8 mouse cellular contexts compared by ENCODE assay signal in genomic region chr13:51920511-51921351, GRCm38 (mm10).
DNase-seq lines count a peak whose midpoint lies in the region; ATAC-seq lines count a peak whose summit lies in the region.

No protein-coding gene starts in this region.

- 2% methylated on average over 15 of the region's 15 CpGs for WGBS in embryonic facial prominence, embryonic 10.5 days
- WGBS in intestine, embryonic 15.5 days: 22% methylated on average over 15 of the region's 15 CpGs

- 0 out of 2 replicates have a peak overlapping the region, but pooled peaks have one; percentile 6 for H3K4me2 ChIP-seq in intestine, embryonic 15.5 days (replicated peaks)

- no peaks in the 10 kb centered on the region for H3K9me3 ChIP-seq in embryonic facial prominence, embryonic 10.5 days
- no peaks in the 10 kb centered on the region for H3K9me3 ChIP-seq in intestine, embryonic 15.5 days

- H3K4me1 ChIP-seq in embryonic facial prominence, embryonic 10.5 days: peaks cover 71% of the 10 kb centered on the region
- H3K4me1 ChIP-seq in intestine, embryonic 15.5 days (replicated peaks): peaks cover 34% of the 10 kb centered on the region

- H3K4me3 ChIP-seq in embryonic facial prominence, embryonic 10.5 days: peak overlapping the region; percentile 30
- H3K4me3 ChIP-seq in intestine, embryonic 15.5 days (replicated peaks): no peak overlapping the region

- peak; percentile 80 for DNase-seq in left cerebral cortex, postnatal 4 days
- no peak for DNase-seq in left cerebral cortex, adult 18-20 months (ENCODE audit: low spot score in 2 of 2)
- DNase-seq in embryonic facial prominence, embryonic 10.5 days (ENCODE audit: low spot score): peak; percentile 86
- DNase-seq in retina, embryonic 14.5 days (ENCODE audit: low spot score): peak; percentile 80
- DNase-seq in ovary, postnatal 36 days (ENCODE audit: low spot score): no peak
- no peak for DNase-seq in heart, postnatal 25 days (ENCODE audit: low spot score)
- no peak for DNase-seq in left cerebral cortex, postnatal 10 days (ENCODE audit: extremely low spot score in 1 of 2, low spot score in 2 of 2)

- H3K9ac ChIP-seq in intestine, embryonic 15.5 days: no peak overlapping the region

- H3K27ac ChIP-seq in embryonic facial prominence, embryonic 10.5 days (replicated peaks): peak overlapping the region; percentile 82
- peak overlapping the region; percentile 4 for H3K27ac ChIP-seq in intestine, embryonic 15.5 days

- intact Hi-C loops in left cerebral cortex, postnatal 4 days (cut with DNase I): no loop called here
- intact Hi-C loops in heart, postnatal 25 days (cut with DNase I): no loop called here
- intact Hi-C loops in left cerebral cortex, postnatal 10 days (cut with DNase I): no loop called here

- peaks cover 95% of the 10 kb centered on the region for H3K27me3 ChIP-seq in embryonic facial prominence, embryonic 10.5 days (replicated peaks; ENCODE audit: low read depth, poor library complexity, severe bottlenecking)
- no peaks in the 10 kb centered on the region for H3K27me3 ChIP-seq in intestine, embryonic 15.5 days (replicated peaks)

- peak; percentile 58 for ATAC-seq in intestine, embryonic 15.5 days

- H3K36me3 ChIP-seq in embryonic facial prominence, embryonic 10.5 days (replicated peaks): no peaks in the 10 kb centered on the region
- H3K36me3 ChIP-seq in intestine, embryonic 15.5 days: no peaks in the 10 kb centered on the region

Comparison
In these comparisons a context has a peak if more than half of its experiments do, and no peak if none do; other contexts are left out.
1. DNase-seq: peak in left cerebral cortex, postnatal 4 days (single experiment), embryonic facial prominence, embryonic 10.5 days (single experiment) and retina, embryonic 14.5 days (single experiment); none in left cerebral cortex, adult 18-20 months (0 of 2), ovary, postnatal 36 days (single experiment), heart, postnatal 25 days (single experiment) and left cerebral cortex, postnatal 10 days (0 of 2).